Mouse (Mus musculus): ENCODE measurements around the gene Hist1h2bg.
"Not testable (repeated sequence)": the region's sequence is repeated elsewhere in the genome, so short reads cannot be mapped to it uniquely, and the experiment has no call there.

DNA sequence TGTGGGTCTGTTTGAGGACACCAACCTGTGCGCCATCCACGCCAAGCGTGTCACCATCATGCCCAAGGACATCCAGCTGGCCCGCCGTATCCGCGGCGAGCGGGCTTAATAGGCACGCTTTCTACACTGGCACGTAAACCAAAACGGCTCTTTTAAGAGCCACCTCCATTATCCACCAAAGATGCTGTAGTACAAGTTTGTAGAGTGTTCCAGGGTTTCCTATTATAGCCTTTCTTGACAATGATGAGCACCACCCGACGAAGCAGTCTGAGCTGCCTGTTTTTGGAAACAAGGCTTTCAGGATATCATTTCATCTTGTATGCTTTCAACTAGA, 26.4 kb upstream of the Hist1h2bg start:
- TF ChIP-seq POLR2A (IDR thresholded peaks at IDR 0.05; ENCODE audit: borderline replicate concordance, control insufficient read depth, low read depth, low read length); CTCF (IDR thresholded peaks at IDR 0.05; ENCODE audit: control insufficient read depth, insufficient read depth, low read length): not testable (repeated sequence)
